In genomic region chr3:131516332-131516999, GRCm38 (mm10) we compare ENCODE assay signal across 25 mouse cellular contexts. TPM values are rescaled to one million over a fixed set of nuclear protein-coding genes. Genes with fewer than 3 reads are reported as not detected.
DNase-seq lines count a peak whose midpoint lies in the region; TF ChIP-seq lines count a peak whose summit lies in the region.
"Had no signal": no experiment of that assay in that cellular context is flagged by ENCODE, and none has a peak within 500 bp of the region (broad histone marks: within the 10 kb centered on the region; RNA-seq: fewer than 3 reads in every experiment).

No protein-coding gene starts in this region.

- DNase-seq in kidney, adult 11 months = peak; percentile 56
- no peak for DNase-seq in kidney, postnatal 14 days
- peak; percentile 16 to 29 for DNase-seq in lung, adult 18-20 months
- no peak for DNase-seq in lung, adult 2 months
- DNase-seq in lung, postnatal 25 days (ENCODE audit: low spot score) = peak; percentile 28
- no peak for DNase-seq in frontal cortex, adult 2 months (ENCODE audit: extremely low spot score in 1 of 2, low spot score in 1 of 2)
- DNase-seq in spleen, adult 12 weeks (ENCODE audit: low spot score) = no peak
- DNase-seq: adrenal gland, postnatal 10 days; cerebellum, adult 8-10 months; cerebellum, postnatal 36 days; gastrocnemius, postnatal 36 days; heart, adult 2 months; heart, postnatal 10 days; kidney, adult 8-10 months; liver, embryonic 13.5 days; midbrain, embryonic 14.5 days; retina, postnatal 1 day; right cerebral cortex, postnatal 14 days; thymus, adult 18-20 months; thymus, postnatal 36 days had no signal

- H3K4me1 ChIP-seq in lung, adult 2 months (ENCODE audit: control insufficient read depth, insufficient read depth, low read length) = no peaks in the 10 kb centered on the region
- H3K4me1 ChIP-seq: forebrain, embryonic 13.5 days; heart, embryonic 13.5 days; limb, embryonic 12.5 days; liver, embryonic 13.5 days had no signal

- TF ChIP-seq POLR2A in lung, adult 2 months (IDR thresholded peaks at IDR 0.05; ENCODE audit: borderline replicate concordance, extremely low read depth, low read depth, low read length) = no peak

- no peak overlapping the region for H3K4me3 ChIP-seq in lung, adult 2 months (replicated peaks; ENCODE audit: extremely low read depth, low read depth, low read length)
- H3K4me3 ChIP-seq: forebrain, embryonic 13.5 days; heart, adult 2 months; heart, embryonic 13.5 days; layer of hippocampus, adult 2 months; left cerebral cortex, adult 2 months; limb, embryonic 12.5 days; liver, embryonic 13.5 days had no signal

- TF ChIP-seq CTCF in lung, adult 2 months (IDR thresholded peaks at IDR 0.05; ENCODE audit: insufficient read depth, low read length) = no peak

- 65% methylated on average over 7 of the region's 7 CpGs for WGBS in lung, adult 2 months

RNA-seq across cellular contexts. Expression of gene Sgms2, which starts 25.3 kb away (rescaled TPM):
- polyA plus RNA-seq in lung, adult 2 months (2012; rRNA removed) = 1.7 and 2.6 TPM in 2 replicates
- 1.3 and 2.1 TPM in 2 replicates for polyA plus RNA-seq in frontal cortex, adult 2 months (2012; rRNA removed)

RNA-seq across cellular contexts. Expression of gene Papss1, which starts 48.1 kb away (rescaled TPM):
- 26.0 and 36.0 TPM in 2 replicates for polyA plus RNA-seq in lung, adult 2 months (2012; rRNA removed)
- polyA plus RNA-seq in frontal cortex, adult 2 months (2012; rRNA removed) = 66.6 and 73.3 TPM in 2 replicates

Comparison
In these comparisons a context has a peak if more than half of its experiments do, and no peak if none do; other contexts are left out.
1. DNase-seq: peak in kidney, adult 11 months (single experiment), lung, adult 18-20 months (2 of 2) and lung, postnatal 25 days (single experiment); none in kidney, postnatal 14 days (single experiment), lung, adult 2 months (single experiment), frontal cortex, adult 2 months (0 of 2) and spleen, adult 12 weeks (single experiment).